Mouse (Mus musculus): Measurements from ENCODE around the gene Gm17018. TPM values are rescaled to one million over a fixed set of nuclear protein-coding genes. Genes with fewer than 3 reads are reported as not detected.

Gm17018 gene
- polyA plus RNA-seq, 1 experiment from 2014 or later = 57.0 TPM

DNA sequence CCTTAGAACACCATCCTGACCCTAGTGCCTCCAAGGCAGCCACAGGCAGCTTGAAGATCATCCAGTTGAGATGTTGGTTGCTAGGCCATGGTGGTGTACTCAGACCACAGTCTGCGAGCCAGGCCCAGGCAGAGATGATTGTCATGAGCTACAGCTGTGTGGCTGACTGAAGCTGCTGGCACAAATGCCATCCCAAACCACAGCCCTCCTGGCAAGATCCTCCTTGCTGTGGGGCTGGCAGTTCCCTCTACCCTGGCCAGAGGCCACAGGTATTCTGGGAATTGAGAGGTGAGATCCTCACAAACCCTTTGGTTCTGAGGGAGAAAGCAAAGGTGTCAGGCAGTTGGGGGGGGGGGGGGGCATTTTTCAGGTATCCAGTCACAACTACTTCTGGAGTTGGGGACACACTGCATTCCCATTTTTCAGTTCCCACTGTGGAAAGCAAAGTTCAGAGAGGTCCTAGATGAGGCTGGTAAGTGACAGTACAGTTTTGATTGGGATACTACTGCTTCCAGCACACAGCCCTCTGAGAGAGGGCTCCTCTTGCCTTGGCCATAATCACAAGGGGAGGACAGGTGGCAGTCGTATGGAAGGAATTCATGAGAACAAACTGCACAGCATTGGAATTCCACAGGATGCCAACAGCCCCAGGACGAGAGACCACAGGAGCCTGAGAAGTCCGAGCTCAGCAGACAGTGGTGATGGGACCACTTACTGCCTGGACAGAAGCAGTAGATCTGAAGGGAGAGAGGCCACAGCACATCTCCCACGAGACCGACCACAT is 27.3 kb downstream of the Gm17018 start:
- no peak overlapping the region for H3K4me3 ChIP-seq (replicated peaks; ENCODE audit: low read depth, low read length)
- H3K4me1 ChIP-seq (ENCODE audit: control insufficient read depth, insufficient read depth, low read length) = no peaks in the 10 kb centered on the region
- H3K4me2 ChIP-seq (ENCODE audit: low read length) = no peak overlapping the region
- 88% methylated on average over 6 of the region's 6 CpGs for WGBS
- peaks cover 8% of the 10 kb centered on the region; the same call in 1 of the 2 replicates for H3K36me3 ChIP-seq (ENCODE audit: control insufficient read depth, insufficient read depth, low read length)
- no peak overlapping the region for H3K27ac ChIP-seq (replicated peaks; ENCODE audit: low read depth, low read length)
- no peak for DNase-seq
- H3K9ac ChIP-seq (replicated peaks; ENCODE audit: low read length) = no peak overlapping the region
- H3K27me3 ChIP-seq (ENCODE audit: control insufficient read depth, insufficient read depth, low read length) = peaks cover 7% of the 10 kb centered on the region; the same call in 1 of the 2 replicates
- H3K9me3 ChIP-seq (ENCODE audit: control insufficient read depth, low read length) = no peaks in the 10 kb centered on the region
- ATAC-seq (ENCODE audit: low FRiP score, low TSS enrichment) = no peak

DNA sequence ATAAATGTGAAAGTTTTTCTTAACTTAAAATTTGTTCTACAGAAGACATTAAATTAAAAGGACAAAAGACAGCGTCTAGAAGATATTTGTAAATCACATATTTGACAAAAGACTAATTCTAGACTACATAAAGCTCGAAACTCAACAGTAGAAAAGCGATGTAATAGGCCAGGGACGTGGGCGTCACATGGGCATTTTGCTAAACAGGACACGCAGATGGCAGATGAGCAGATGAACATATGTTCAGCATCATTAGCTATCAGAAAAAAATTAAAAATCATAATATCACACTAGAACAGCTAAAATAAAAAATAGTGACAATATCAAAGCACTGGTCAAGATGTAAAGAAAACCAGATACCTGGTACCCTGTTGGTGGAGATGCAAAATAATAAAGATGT is 29.3 kb downstream of the Gm17018 start:
- no peaks in the 10 kb centered on the region; the same call in 1 of the 2 replicates for H3K4me1 ChIP-seq (ENCODE audit: control insufficient read depth, insufficient read depth, low read length)
- WGBS = 95% methylated on average over 6 of the region's 6 CpGs

DNA sequence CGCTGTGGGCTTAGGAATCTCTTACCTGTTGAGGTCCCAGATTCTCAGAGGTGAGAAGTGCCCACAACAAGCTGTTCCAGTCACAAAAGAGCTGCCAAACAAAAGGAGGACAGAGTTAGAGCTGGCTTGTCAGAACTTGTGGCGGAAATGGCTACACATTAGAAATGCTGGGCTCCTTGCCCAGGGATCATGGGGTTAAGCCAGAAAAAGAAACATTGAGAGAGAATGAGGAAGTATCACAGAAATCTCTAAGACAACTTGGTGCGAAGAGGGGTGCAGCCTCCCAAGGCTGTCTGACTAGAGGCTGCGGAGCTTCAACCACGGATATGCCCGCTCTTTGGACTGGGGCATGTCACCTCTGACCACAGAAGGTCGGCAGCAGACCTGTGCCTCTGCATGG is 31.3 kb downstream of the Gm17018 start:
- Histone ChIP-seq H3K27ac (replicated peaks; ENCODE audit: low read depth, low read length) (no peak overlapping the region), H3K27me3 (ENCODE audit: control insufficient read depth, insufficient read depth, low read length) (0 out of 2 replicates have a peak, but pooled peaks cover 4% of the 10 kb centered on the region), H3K9ac (replicated peaks; ENCODE audit: low read length) (no peak overlapping the region), H3K4me2 (ENCODE audit: low read length) (no peak overlapping the region), H3K4me1 (ENCODE audit: control insufficient read depth, insufficient read depth, low read length) (peaks cover 10% of the 10 kb centered on the region), H3K36me3 (ENCODE audit: control insufficient read depth, insufficient read depth, low read length) (peaks cover 8% of the 10 kb centered on the region; the same call in 1 of the 2 replicates), H3K9me3 (ENCODE audit: control insufficient read depth, low read length) (no peaks in the 10 kb centered on the region), H3K4me3 (replicated peaks; ENCODE audit: low read depth, low read length) (no peak overlapping the region)
- 84% methylated on average over 7 of the region's 7 CpGs for WGBS
- DNase-seq = no peak
- no peak for ATAC-seq (ENCODE audit: low FRiP score, low TSS enrichment)

More for the DNA sequence above, 29.3 kb downstream of the Gm17018 start:
- H3K9me3 ChIP-seq (ENCODE audit: control insufficient read depth, low read length) = no peaks in the 10 kb centered on the region
- ATAC-seq (ENCODE audit: low FRiP score, low TSS enrichment) (no peak), DNase-seq (no peak)
- peaks cover 8% of the 10 kb centered on the region; the same call in 1 of the 2 replicates for H3K36me3 ChIP-seq (ENCODE audit: control insufficient read depth, insufficient read depth, low read length)
- H3K4me2 ChIP-seq (ENCODE audit: low read length) = no peak overlapping the region
- no peak overlapping the region for H3K9ac ChIP-seq (replicated peaks; ENCODE audit: low read length)
- no peak overlapping the region for H3K27ac ChIP-seq (replicated peaks; ENCODE audit: low read depth, low read length)
- peaks cover 7% of the 10 kb centered on the region; the same call in 1 of the 2 replicates for H3K27me3 ChIP-seq (ENCODE audit: control insufficient read depth, insufficient read depth, low read length)
- H3K4me3 ChIP-seq (replicated peaks; ENCODE audit: low read depth, low read length) = no peak overlapping the region

DNA sequence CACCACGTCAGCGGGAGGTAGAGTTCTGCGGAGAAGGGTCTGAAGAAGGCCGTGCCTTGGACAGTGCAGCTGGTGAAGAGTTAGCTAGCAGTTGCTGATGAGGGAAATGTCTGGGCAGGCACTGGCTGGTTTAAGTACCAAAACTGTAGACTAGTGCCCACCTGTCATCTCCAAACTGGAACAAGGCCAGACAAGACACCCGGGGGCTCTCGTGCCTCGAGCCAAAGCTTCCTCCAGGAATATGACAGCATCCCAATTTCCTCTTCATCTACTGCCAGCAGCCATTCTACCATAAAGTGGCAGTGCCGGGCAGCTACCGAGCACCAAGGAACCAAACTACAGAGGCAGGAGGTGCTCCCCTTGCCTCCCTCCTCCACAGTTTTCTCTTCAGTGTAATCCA is 32.5 kb downstream of the Gm17018 start:
- Histone ChIP-seq H3K4me2 (ENCODE audit: low read length) (no peak overlapping the region), H3K9me3 (ENCODE audit: control insufficient read depth, low read length) (no peaks in the 10 kb centered on the region), H3K9ac (replicated peaks; ENCODE audit: low read length) (no peak overlapping the region), H3K4me3 (replicated peaks; ENCODE audit: low read depth, low read length) (no peak overlapping the region), H3K27me3 (ENCODE audit: control insufficient read depth, insufficient read depth, low read length) (no peaks in the 10 kb centered on the region), H3K27ac (replicated peaks; ENCODE audit: low read depth, low read length) (no peak overlapping the region), H3K36me3 (ENCODE audit: control insufficient read depth, insufficient read depth, low read length) (peaks cover 7% of the 10 kb centered on the region; the same call in 1 of the 2 replicates), H3K4me1 (ENCODE audit: control insufficient read depth, insufficient read depth, low read length) (peaks cover 10% of the 10 kb centered on the region)
- no peak for DNase-seq
- no peak for ATAC-seq (ENCODE audit: low FRiP score, low TSS enrichment)
- 91% methylated on average over 9 of the region's 9 CpGs for WGBS

DNA sequence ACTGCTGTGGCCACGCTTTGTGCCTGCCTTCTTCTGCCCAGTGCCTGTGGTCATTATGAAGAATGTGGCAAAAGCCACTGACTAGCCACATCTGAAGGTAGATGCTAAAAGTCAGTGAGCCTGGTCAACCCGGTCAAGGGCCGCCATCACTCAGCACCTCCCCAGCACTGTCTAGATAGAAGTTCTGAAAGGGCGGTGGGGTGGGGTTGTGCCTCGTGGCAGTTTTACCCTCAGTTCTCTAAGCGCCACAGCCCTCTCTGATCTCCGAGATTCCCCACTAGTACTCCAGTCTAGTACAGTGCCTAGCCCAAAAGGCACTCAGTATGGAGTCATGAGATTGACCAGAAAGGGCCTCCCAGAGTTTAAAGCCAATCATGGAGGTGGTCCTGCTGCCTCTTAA is 33.7 kb downstream of the Gm17018 start:
- H3K36me3 ChIP-seq (ENCODE audit: control insufficient read depth, insufficient read depth, low read length) = peaks cover 3% of the 10 kb centered on the region; the same call in 1 of the 2 replicates
- 94% methylated on average over 7 of the region's 7 CpGs for WGBS
- no peak for ATAC-seq (ENCODE audit: low FRiP score, low TSS enrichment)
- H3K9me3 ChIP-seq (ENCODE audit: control insufficient read depth, low read length) = no peaks in the 10 kb centered on the region
- H3K27ac ChIP-seq (replicated peaks; ENCODE audit: low read depth, low read length) = no peak overlapping the region
- peaks cover 10% of the 10 kb centered on the region for H3K4me1 ChIP-seq (ENCODE audit: control insufficient read depth, insufficient read depth, low read length)
- no peaks in the 10 kb centered on the region for H3K27me3 ChIP-seq (ENCODE audit: control insufficient read depth, insufficient read depth, low read length)
- H3K9ac ChIP-seq (replicated peaks; ENCODE audit: low read length) = no peak overlapping the region
- no peak for DNase-seq
- no peak overlapping the region for H3K4me3 ChIP-seq (replicated peaks; ENCODE audit: low read depth, low read length)
- no peak overlapping the region for H3K4me2 ChIP-seq (ENCODE audit: low read length)

DNA sequence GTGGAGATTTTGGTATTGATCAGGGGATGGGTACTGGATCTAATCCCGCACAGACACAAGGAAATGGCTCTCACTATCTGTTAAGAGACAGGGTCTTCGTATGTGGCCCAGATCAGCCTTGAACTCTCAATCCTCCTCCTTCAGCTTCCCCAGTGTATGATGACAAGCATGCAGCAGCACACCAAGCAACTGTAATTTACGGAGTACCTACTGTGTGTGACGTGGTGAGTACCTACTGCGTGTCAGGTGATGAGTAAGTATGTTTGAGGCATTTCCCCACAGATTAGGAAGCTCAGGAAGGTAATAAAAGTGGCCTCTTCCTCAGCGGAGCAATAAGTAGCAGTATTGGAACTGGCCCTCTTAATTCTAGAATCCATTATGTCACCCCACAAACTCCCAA is 35.1 kb downstream of the Gm17018 start:
- Histone ChIP-seq H3K4me3 (replicated peaks; ENCODE audit: low read depth, low read length) (no peak overlapping the region), H3K4me1 (ENCODE audit: control insufficient read depth, insufficient read depth, low read length) (peaks cover 10% of the 10 kb centered on the region), H3K4me2 (ENCODE audit: low read length) (no peak overlapping the region), H3K27me3 (ENCODE audit: control insufficient read depth, insufficient read depth, low read length) (no peaks in the 10 kb centered on the region), H3K9ac (replicated peaks; ENCODE audit: low read length) (no peak overlapping the region), H3K36me3 (ENCODE audit: control insufficient read depth, insufficient read depth, low read length) (peaks cover 3% of the 10 kb centered on the region; the same call in 1 of the 2 replicates), H3K27ac (replicated peaks; ENCODE audit: low read depth, low read length) (no peak overlapping the region), H3K9me3 (ENCODE audit: control insufficient read depth, low read length) (no peaks in the 10 kb centered on the region)
- 92% methylated on average over 6 of the region's 6 CpGs for WGBS
- DNase-seq = no peak
- ATAC-seq (ENCODE audit: low FRiP score, low TSS enrichment) = no peak

DNA sequence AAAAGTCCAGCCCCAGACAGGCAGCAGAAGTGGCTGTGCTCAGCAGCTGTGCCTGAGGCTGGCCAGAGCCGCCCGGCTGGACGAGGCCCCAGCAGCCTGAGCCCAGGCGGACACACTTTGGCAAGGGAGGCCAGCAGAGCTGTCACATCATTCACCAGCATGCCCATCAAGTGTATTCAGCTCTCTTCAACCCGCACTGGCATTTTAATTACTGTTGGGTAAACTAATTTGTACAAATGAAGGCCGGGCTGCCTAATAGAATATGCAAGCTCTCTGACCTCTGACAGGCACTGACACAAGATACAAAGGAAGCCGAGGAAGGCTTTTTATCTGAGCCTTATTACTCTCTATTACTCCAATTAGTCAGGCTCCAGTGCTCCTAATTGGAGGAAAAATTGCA is 35.6 kb downstream of the Gm17018 start:
- no peak overlapping the region for H3K4me3 ChIP-seq (replicated peaks; ENCODE audit: low read depth, low read length)
- H3K9me3 ChIP-seq (ENCODE audit: control insufficient read depth, low read length) = no peaks in the 10 kb centered on the region
- H3K27me3 ChIP-seq (ENCODE audit: control insufficient read depth, insufficient read depth, low read length) = no peaks in the 10 kb centered on the region
- 9% methylated on average over 7 of the region's 7 CpGs for WGBS
- H3K4me1 ChIP-seq (ENCODE audit: control insufficient read depth, insufficient read depth, low read length) = peaks cover 10% of the 10 kb centered on the region
- no peak overlapping the region for H3K9ac ChIP-seq (replicated peaks; ENCODE audit: low read length)
- H3K27ac ChIP-seq (replicated peaks; ENCODE audit: low read depth, low read length) = peak overlapping the region; percentile 20; the same call in 1 of the 2 replicates
- no peak overlapping the region for H3K4me2 ChIP-seq (ENCODE audit: low read length)
- ATAC-seq (ENCODE audit: low FRiP score, low TSS enrichment) (no peak), DNase-seq (peak; percentile 68)
- H3K36me3 ChIP-seq (ENCODE audit: control insufficient read depth, insufficient read depth, low read length) = peaks cover 3% of the 10 kb centered on the region; the same call in 1 of the 2 replicates

DNA sequence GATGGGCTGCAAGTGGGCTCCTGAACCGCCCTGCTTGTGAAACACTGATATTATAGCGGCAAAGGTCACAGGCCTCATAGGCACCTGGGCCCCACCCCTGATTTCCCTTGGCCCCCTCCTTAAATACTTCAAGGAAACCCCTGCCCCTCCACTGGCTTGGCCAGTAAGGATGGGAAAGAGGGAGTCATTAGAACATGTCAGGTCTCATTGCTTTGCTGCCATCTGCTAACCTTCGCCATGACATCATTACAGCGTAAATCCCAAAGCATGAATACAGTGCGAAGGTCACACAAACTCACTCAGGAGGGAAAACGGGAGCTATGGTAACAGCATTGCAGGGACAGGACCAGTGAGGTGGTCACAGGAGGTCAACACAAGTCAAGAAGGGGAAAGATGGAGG is 36.0 kb downstream of the Gm17018 start:
- H3K4me1 ChIP-seq (ENCODE audit: control insufficient read depth, insufficient read depth, low read length) = peaks cover 10% of the 10 kb centered on the region
- H3K36me3 ChIP-seq (ENCODE audit: control insufficient read depth, insufficient read depth, low read length) = peaks cover 1% of the 10 kb centered on the region; the same call in 1 of the 2 replicates
- no peak overlapping the region for H3K4me2 ChIP-seq (ENCODE audit: low read length)
- DNase-seq (no peak), ATAC-seq (ENCODE audit: low FRiP score, low TSS enrichment) (no peak; the same call in 1 of the 2 replicates)
- 53% methylated on average over 6 of the region's 6 CpGs for WGBS
- H3K9me3 ChIP-seq (ENCODE audit: control insufficient read depth, low read length) = no peaks in the 10 kb centered on the region
- no peaks in the 10 kb centered on the region for H3K27me3 ChIP-seq (ENCODE audit: control insufficient read depth, insufficient read depth, low read length)
- H3K27ac ChIP-seq (replicated peaks; ENCODE audit: low read depth, low read length) = peak overlapping the region; percentile 20; the same call in 1 of the 2 replicates
- H3K4me3 ChIP-seq (replicated peaks; ENCODE audit: low read depth, low read length) = no peak overlapping the region
- no peak overlapping the region for H3K9ac ChIP-seq (replicated peaks; ENCODE audit: low read length)

DNA sequence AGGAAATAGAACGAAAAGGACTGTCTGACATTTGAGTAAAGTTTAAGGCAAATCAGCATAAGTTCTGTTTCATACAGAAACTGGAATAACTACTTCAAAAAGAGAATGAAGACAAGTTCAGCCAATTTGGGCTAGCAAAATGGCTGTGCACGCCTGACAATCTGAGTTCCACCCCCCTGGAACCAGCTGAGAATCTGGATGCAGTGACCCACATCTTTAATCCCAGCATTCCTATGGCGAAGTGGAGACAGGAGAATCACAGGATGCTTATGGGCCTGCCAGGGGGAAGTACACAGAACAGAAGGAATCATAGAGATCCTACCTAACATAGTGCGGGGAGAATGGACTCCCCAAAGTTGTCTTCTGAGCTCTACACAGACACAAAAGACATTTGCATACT is 36.7 kb downstream of the Gm17018 start:
- Histone ChIP-seq H3K4me3 (replicated peaks; ENCODE audit: low read depth, low read length) (no peak overlapping the region), H3K36me3 (ENCODE audit: control insufficient read depth, insufficient read depth, low read length) (0 out of 2 replicates have a peak, but pooled peaks cover 4% of the 10 kb centered on the region), H3K27me3 (ENCODE audit: control insufficient read depth, insufficient read depth, low read length) (no peaks in the 10 kb centered on the region), H3K27ac (replicated peaks; ENCODE audit: low read depth, low read length) (no peak overlapping the region), H3K9me3 (ENCODE audit: control insufficient read depth, low read length) (no peaks in the 10 kb centered on the region), H3K4me2 (ENCODE audit: low read length) (no peak overlapping the region), H3K9ac (replicated peaks; ENCODE audit: low read length) (no peak overlapping the region), H3K4me1 (ENCODE audit: control insufficient read depth, insufficient read depth, low read length) (peaks cover 10% of the 10 kb centered on the region)
- ATAC-seq (ENCODE audit: low FRiP score, low TSS enrichment) (no peak), DNase-seq (no peak)
- WGBS = 71% methylated on average over 4 of the region's 4 CpGs
